Mouse (Mus musculus) spleen, postnatal 0 days (tissue): ENCODE measurements around the gene Mon1a. TPM values are rescaled to one million over a fixed set of nuclear protein-coding genes. Genes with fewer than 3 reads are reported as not detected.

Source experiments
- polyA plus RNA-seq: library from polyadenylated mRNA; unstranded; fragments of >200 nt; fragmentation: Nextera tagmentation; extraction: Ambion mirVana; gene quantifications from 2 replicates; pipeline ENCODE4 v1.2.1, GENCODE M21; 2015

The Mon1a gene
- polyA plus RNA-seq, result 5.0 and 5.7 TPM in 2 replicates

DNA sequence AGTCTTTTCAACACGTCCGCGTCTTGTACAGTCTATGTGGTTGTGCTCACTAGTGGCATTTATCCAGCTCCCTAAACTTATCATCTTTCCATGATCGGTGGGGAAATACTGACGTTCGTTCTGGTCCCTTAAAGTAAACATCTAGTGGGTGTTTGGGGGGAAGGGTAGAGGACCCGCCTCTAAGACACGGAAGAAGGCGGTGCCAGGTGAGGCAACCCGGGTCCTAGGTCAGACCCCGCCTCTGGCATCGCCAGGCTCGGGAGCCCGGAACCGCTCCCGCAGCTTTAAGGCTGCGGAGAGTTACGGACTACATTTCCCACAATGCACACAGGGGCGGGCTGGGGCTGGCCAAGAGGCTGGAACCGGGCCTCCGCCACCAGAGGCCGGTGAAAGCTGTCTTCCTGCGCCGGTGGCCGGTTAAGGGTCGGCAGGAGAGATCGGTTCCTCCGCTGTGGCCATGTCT, at the start of gene Mon1a:
Gene Mon1a, plus strand, starts transcription at position 348 of the 463 bp plus-strand sequence.

DNA sequence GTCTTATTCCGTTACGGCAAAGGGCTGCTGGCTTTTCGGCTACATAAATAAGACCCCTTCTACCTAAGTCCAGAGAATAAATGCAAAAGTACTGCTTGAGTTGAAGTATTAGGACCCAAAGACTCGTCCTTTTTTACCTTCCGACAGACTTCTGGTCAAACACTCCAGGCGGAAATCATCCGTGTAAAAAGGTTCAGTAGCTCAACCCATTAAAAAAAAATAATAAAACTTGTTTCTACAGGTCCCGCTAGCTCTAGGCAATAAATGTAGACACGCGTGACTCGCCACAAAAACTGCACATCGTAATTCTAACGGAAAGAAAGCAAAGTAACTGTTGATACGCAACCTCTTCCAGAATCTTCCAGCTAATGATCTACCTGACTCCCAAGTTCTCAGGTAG, 14.8 kb upstream of the Mon1a start, which contains the start of gene Rbm6:
Gene Rbm6, minus strand, starts transcription at position 101 of the 400 bp plus-strand sequence.

GRCm38 (mm10) chr9:107906252-107906966, 18.5 kb downstream of the Mon1a start, which contains the start of gene Mst1r:
Gene Mst1r (plus strand): TSS chr9:107906873.

DNA sequence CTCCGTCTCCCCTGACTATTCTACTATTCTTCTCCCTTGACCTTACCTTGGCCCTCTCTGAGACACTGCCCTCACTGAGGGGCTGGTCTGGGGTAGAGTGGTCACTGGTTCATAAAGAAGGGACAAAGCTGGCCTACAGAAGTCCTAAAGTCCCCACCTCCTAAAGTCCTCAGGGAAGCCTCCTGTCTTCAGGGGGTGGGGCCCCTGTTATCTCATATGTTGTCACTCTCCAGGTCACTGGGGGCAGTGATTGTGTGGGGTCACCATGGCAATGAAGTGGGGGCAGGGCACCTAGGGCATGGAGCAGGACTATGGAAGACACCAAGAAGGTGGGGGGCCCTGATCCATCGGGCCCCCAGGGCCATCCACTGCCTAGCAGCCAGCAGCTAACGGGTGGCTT, 40.2 kb downstream of the Mon1a start, which contains the start of gene Actl11:
Gene Actl11, plus strand, starts transcription at position 301 of the 400 bp plus-strand sequence.

DNA sequence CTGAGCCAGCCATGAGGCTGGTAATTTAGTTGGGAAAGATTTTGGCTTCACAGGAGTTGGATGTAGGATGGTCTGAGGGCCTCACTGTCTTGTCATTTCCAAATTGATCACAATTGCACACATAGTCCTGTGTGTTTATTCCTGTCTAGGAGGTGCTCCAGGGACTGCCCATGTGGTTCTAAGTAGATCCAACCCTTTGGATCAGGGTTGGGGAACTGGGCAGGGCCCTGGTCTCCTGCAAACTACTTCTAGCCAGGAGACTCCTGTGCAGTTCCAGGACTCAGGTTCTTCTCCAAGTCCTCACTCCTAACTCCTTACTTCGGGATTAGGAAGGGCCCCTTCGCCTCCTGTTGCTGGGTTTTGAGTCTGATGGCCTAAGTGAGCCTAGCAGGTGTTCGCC, 47.4 kb downstream of the Mon1a start, which contains the start of gene Camkv:
Gene Camkv, plus strand, starts transcription at position 301 of the 400 bp plus-strand sequence.

DNA sequence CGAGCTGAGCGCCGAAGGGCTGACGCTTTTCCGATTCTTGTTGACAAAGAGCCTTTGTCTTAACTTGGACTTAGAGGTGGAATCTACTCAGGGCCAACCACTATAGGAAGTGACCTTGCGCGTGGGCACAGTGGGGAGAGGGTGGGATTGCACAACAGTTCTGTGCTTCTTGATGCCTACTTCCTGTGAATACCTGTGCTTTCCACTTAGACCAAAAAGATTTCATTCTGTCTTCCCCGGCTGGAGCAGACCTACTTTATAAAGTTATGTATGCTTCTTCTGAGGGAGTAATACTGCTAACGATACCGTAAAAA, 61.9 kb downstream of the Mon1a start, which contains the start of gene Traip:
Gene Traip, plus strand, starts transcription at position 215 of the 314 bp plus-strand sequence.

Other genes with a start within 250 kb of the Mon1a start
- gene Slc38a3, start 218.6 kb upstream of the Mon1a start, polyA plus RNA-seq, result 0.54 and 0.63 TPM in 2 replicates
- 1.5 and 2.1 TPM in 2 replicates for gene Gnat1, start 208.4 kb upstream of the Mon1a start, polyA plus RNA-seq
- 4.4 and 6.3 TPM in 2 replicates for gene Sema3f, start 177.7 kb upstream of the Mon1a start, polyA plus RNA-seq
- 86.8 and 98.0 TPM in 2 replicates for gene Rbm5, start 117.2 kb upstream of the Mon1a start, polyA plus RNA-seq
- 37.4 and 39.2 TPM in 2 replicates for gene Rbm6, start 14.9 kb upstream of the Mon1a start, polyA plus RNA-seq
- gene Mst1r, start 18.7 kb downstream of the Mon1a start, polyA plus RNA-seq, result 2.1 and 2.4 TPM in 2 replicates
- not detected in 2 replicates for gene Actl11, start 40.3 kb downstream of the Mon1a start, polyA plus RNA-seq
- gene Camkv, start 47.5 kb downstream of the Mon1a start, polyA plus RNA-seq, result 0.10 and 0.20 TPM in 2 replicates
- gene Traip, start 62.0 kb downstream of the Mon1a start, polyA plus RNA-seq, result 18.6 and 19.2 TPM in 2 replicates
- gene Uba7, start 87.4 kb downstream of the Mon1a start, polyA plus RNA-seq, result 74.5 and 86.4 TPM in 2 replicates
- 0.77 and 1.3 TPM in 2 replicates for gene Gm20661, start 94.9 kb downstream of the Mon1a start, polyA plus RNA-seq
- 75.4 and 77.7 TPM in 2 replicates for gene Inka1, start 97.7 kb downstream of the Mon1a start, polyA plus RNA-seq
- 2.2 and 3.8 TPM in 2 replicates for gene Cdhr4, start 104.3 kb downstream of the Mon1a start, polyA plus RNA-seq
- gene Gm20662, start 108.2 kb downstream of the Mon1a start, polyA plus RNA-seq, result 0.17 TPM in 1 of 2 replicates, not detected in the other
- gene Ip6k1, start 114.3 kb downstream of the Mon1a start, polyA plus RNA-seq, result 43.7 and 46.3 TPM in 2 replicates
- 14.6 and 15.7 TPM in 2 replicates for gene Gmppb, start 161.1 kb downstream of the Mon1a start, polyA plus RNA-seq
- gene Amigo3, start 165.0 kb downstream of the Mon1a start, polyA plus RNA-seq, result 1.9 and 2.3 TPM in 2 replicates
- gene Mst1, start 192.3 kb downstream of the Mon1a start, polyA plus RNA-seq, result 3.4 and 4.5 TPM in 2 replicates
- 90.1 and 92.6 TPM in 2 replicates for gene Rnf123, start 195.2 kb downstream of the Mon1a start, polyA plus RNA-seq
- 130 and 136 TPM in 2 replicates for gene Apeh, start 206.5 kb downstream of the Mon1a start, polyA plus RNA-seq